Mouse (Mus musculus): Measurements from ENCODE around the gene Elf1. TPM values are rescaled to one million over a fixed set of nuclear protein-coding genes. Genes with fewer than 3 reads are reported as not detected.

Gene Elf1
- polyA plus RNA-seq, 1 experiment from 2014 or later: 10.3 TPM

DNA sequence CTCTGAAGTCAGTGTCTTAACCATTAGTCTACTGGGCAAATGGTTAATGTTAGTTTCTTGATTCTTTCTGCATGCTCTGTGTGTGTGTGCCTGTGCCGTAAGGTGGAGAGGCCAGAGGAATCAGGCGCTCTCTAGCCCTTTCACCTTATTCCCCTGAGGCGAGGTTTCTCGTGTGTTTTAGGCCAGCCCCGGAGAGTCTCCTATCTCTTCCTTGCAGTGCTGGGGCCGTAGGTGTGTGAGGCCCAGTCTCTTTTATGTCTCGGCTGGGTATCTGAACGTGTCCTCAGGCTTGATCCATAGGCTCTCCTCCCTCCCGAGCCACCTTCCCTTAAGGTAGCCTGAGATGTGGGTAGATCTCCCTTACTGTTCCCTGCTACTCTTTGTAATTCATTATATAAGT, 25.2 kb downstream of the Elf1 start:
- WGBS: 66% methylated on average over 9 of the region's 9 CpGs
- Histone ChIP-seq H3K4me3 (ENCODE audit: low read length) (no peak overlapping the region), H3K27me3 (ENCODE audit: insufficient read depth, low read length) (no peaks in the 10 kb centered on the region), H3K9ac (replicated peaks; ENCODE audit: low read length) (no peak overlapping the region), H3K36me3 (ENCODE audit: insufficient read depth, low read length) (0 out of 2 replicates have a peak, but pooled peaks cover 2% of the 10 kb centered on the region), H3K4me2 (replicated peaks; ENCODE audit: low read depth, low read length) (no peak overlapping the region), H3K9me3 (ENCODE audit: low read length) (no peaks in the 10 kb centered on the region), H3K27ac (ENCODE audit: low read length) (no peak overlapping the region), H3K4me1 (ENCODE audit: insufficient read depth, low read length) (peaks cover 6% of the 10 kb centered on the region; the same call in 1 of the 2 replicates)
- no peak for ATAC-seq (ENCODE audit: low FRiP score, low TSS enrichment)

DNA sequence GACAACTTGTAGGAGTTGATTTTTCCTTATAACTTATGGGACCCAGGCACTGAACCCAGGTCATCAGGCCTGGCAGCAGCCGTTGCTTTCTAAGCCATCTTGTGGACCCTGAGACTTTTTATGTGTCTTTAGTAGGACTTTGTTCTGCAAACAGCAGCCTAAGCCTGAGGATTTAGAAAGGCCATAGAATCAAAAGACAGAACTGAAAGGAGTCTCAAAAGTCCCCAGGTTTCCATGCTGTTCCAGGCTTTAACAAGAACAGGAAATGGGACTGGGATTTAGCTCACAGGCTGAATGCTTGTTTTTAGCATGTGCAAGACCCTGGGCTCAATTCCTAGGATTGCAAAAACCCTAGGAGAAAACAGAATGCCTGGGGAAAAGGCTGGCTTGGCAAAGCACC, 26.9 kb downstream of the Elf1 start:
- Histone ChIP-seq H3K4me3 (ENCODE audit: low read length) (no peak overlapping the region), H3K9ac (replicated peaks; ENCODE audit: low read length) (no peak overlapping the region), H3K4me2 (replicated peaks; ENCODE audit: low read depth, low read length) (no peak overlapping the region), H3K27me3 (ENCODE audit: insufficient read depth, low read length) (no peaks in the 10 kb centered on the region), H3K4me1 (ENCODE audit: insufficient read depth, low read length) (peaks cover 6% of the 10 kb centered on the region; the same call in 1 of the 2 replicates), H3K9me3 (ENCODE audit: low read length) (no peaks in the 10 kb centered on the region), H3K36me3 (ENCODE audit: insufficient read depth, low read length) (no peaks in the 10 kb centered on the region), H3K27ac (ENCODE audit: low read length) (peak overlapping the region; percentile 18; the same call in 1 of the 2 replicates)
- 77% methylated on average over 1 of the region's 1 CpGs for WGBS
- ATAC-seq (ENCODE audit: low FRiP score, low TSS enrichment): no peak

DNA sequence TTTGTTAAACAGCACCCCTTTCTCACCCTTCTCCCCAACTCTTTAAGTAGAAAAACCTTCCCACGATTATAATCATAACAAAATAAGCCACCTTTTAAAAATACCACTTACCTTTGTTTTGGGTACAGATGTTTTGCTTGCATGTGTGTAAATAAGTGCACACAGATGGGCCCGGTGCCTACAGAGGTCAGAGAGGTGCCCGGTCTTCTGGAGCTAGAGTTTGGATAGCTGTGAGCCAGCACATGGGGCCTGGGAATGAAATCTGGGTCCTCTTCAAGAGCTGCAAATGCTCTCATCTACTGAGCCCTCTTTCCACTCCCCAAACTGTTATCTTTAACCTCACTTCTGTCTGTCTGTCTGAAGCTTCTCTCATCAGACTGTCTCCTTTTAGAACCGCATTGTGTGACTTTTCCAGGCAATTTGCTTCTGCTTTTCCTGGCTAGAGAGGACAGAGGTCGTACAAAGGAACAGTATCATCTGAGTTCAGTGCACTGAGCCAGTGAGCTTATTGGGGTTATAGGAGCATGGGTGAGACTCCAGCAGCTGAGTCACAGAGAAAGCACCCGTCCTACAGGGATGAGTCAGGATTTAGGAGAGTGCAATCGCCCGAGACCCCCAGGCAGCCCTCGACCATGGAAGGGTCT, 27.8 kb downstream of the Elf1 start:
- Histone ChIP-seq H3K9me3 (ENCODE audit: low read length) (no peaks in the 10 kb centered on the region), H3K4me1 (ENCODE audit: insufficient read depth, low read length) (peaks cover 6% of the 10 kb centered on the region; the same call in 1 of the 2 replicates), H3K4me2 (replicated peaks; ENCODE audit: low read depth, low read length) (no peak overlapping the region), H3K27me3 (ENCODE audit: insufficient read depth, low read length) (no peaks in the 10 kb centered on the region), H3K27ac (ENCODE audit: low read length) (no peak overlapping the region), H3K36me3 (ENCODE audit: insufficient read depth, low read length) (no peaks in the 10 kb centered on the region), H3K4me3 (ENCODE audit: low read length) (no peak overlapping the region), H3K9ac (replicated peaks; ENCODE audit: low read length) (no peak overlapping the region)
- no peak for ATAC-seq (ENCODE audit: low FRiP score, low TSS enrichment)
- 66% methylated on average over 9 of the region's 9 CpGs for WGBS

DNA sequence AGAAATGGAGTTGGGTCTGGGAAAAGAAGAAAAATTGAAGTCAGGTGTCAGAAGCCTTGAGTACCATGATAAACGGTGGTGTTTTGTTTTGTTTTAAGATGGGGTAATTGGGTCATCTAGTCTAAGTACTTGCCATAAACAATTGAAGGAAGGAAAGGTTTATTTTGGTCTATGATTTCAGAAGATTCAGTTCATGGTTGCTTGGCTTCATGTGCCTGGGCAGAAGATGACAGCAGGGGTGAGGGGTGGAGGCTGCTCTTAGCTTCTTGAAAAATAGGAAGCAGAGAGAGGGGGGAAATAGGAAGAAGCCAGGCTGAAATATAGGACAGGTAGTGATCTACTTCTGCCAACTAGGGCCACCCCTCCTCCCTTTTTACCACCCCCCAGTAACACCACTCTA, 30.5 kb downstream of the Elf1 start:
- H3K9me3 ChIP-seq (ENCODE audit: low read length): no peaks in the 10 kb centered on the region
- H3K27me3 ChIP-seq (ENCODE audit: insufficient read depth, low read length): no peaks in the 10 kb centered on the region
- no peak for ATAC-seq (ENCODE audit: low FRiP score, low TSS enrichment)
- peaks cover 6% of the 10 kb centered on the region; the same call in 1 of the 2 replicates for H3K4me1 ChIP-seq (ENCODE audit: insufficient read depth, low read length)
- WGBS: 64% methylated on average over 1 of the region's 1 CpGs
- no peak overlapping the region for H3K4me2 ChIP-seq (replicated peaks; ENCODE audit: low read depth, low read length)
- no peak overlapping the region for H3K4me3 ChIP-seq (ENCODE audit: low read length)
- no peak overlapping the region for H3K9ac ChIP-seq (replicated peaks; ENCODE audit: low read length)
- H3K36me3 ChIP-seq (ENCODE audit: insufficient read depth, low read length): no peaks in the 10 kb centered on the region
- H3K27ac ChIP-seq (ENCODE audit: low read length): peak overlapping the region; percentile 9; the same call in 1 of the 2 replicates

DNA sequence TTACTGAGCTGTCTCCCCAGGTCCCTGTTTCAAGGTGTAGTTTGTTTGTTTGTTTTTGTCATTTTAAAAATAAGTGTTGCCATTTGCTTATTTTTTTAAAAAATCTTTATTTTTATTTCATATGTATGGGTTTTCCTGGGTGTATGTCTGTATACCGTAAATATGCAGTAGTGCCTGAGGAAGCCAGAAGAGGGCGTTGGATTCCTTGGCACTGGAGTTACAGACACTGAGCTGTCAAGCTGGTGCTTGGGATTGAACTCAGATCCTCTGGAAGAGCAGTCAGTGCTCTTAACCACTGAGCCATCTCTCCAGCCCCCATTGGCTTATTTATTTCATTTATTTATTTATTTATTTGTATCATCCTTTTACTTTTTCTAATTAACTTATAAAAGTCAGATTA, 33.0 kb downstream of the Elf1 start:
- no peaks in the 10 kb centered on the region for H3K27me3 ChIP-seq (ENCODE audit: insufficient read depth, low read length)
- H3K36me3 ChIP-seq (ENCODE audit: insufficient read depth, low read length): no peaks in the 10 kb centered on the region
- no peaks in the 10 kb centered on the region for H3K9me3 ChIP-seq (ENCODE audit: low read length)
- H3K27ac ChIP-seq (ENCODE audit: low read length): no peak overlapping the region
- H3K9ac ChIP-seq (replicated peaks; ENCODE audit: low read length): no peak overlapping the region
- H3K4me1 ChIP-seq (ENCODE audit: insufficient read depth, low read length): no peaks in the 10 kb centered on the region; the same call in 1 of the 2 replicates
- 77% methylated on average over 2 of the region's 2 CpGs for WGBS
- no peak overlapping the region for H3K4me3 ChIP-seq (ENCODE audit: low read length)
- no peak for ATAC-seq (ENCODE audit: low FRiP score, low TSS enrichment)
- no peak overlapping the region for H3K4me2 ChIP-seq (replicated peaks; ENCODE audit: low read depth, low read length)

DNA sequence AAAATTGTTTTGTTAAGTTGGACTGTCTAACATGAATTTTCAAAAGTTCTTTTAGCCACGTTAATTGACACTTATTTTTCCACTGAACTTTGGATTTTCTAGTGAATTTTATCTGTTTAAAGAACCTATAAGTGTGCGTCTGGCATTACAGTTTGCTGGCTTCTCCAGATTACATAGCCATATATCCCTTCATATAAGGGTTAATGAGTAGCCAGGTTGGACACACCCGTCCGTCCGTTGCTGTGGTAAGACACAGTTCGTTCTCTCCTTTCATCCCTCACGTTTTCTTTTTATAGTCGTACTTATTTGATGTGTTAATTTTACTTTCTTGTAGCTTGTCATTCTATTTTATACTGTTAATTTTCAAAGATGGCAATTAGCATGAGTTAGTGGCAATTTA, 34.1 kb downstream of the Elf1 start:
- Histone ChIP-seq H3K4me3 (ENCODE audit: low read length) (peak overlapping the region; percentile 35), H3K4me2 (replicated peaks; ENCODE audit: low read depth, low read length) (no peak overlapping the region), H3K27me3 (ENCODE audit: insufficient read depth, low read length) (no peaks in the 10 kb centered on the region), H3K4me1 (ENCODE audit: insufficient read depth, low read length) (no peaks in the 10 kb centered on the region; the same call in 1 of the 2 replicates), H3K9me3 (ENCODE audit: low read length) (no peaks in the 10 kb centered on the region), H3K27ac (ENCODE audit: low read length) (no peak overlapping the region), H3K36me3 (ENCODE audit: insufficient read depth, low read length) (no peaks in the 10 kb centered on the region), H3K9ac (replicated peaks; ENCODE audit: low read length) (no peak overlapping the region)
- 65% methylated on average over 8 of the region's 8 CpGs for WGBS
- ATAC-seq (ENCODE audit: low FRiP score, low TSS enrichment): peak; percentile 66; the same call in 1 of the 2 replicates

DNA sequence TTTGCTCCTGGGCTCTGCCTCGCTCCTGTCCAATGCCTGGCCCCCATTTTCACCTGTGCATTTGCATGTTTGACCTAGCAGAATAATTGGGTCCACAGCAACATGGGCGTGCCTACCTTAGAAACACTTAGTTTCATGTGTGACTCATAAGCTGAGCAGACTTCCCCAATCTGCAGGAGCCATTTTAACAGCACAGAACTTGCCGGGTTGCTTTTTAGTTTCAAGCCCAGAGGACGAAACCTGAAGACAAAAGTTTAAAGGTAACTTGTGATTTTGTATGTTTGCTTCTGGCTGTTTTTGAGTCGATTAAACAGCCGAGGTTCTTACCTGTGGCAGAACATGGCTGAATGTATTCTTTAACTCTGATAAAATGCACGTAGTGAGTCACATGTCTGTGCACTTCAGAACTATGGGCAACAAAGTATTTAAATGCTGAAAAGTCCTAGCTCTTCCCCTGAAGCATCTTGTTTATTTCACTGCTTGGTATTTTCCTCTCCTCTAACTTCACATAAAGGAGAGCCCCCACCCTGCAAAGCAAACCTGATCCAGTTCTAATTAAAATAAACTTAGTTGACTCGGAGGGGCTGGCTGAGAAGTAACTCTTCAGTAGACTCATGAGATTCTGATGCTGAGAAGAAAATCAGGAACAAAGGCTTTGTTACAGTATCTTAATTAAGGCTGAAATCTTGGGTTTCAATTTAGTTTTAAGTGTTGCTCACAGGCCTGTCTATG, 34.7 kb downstream of the Elf1 start:
- H3K9ac ChIP-seq (replicated peaks; ENCODE audit: low read length): peak overlapping the region; percentile 50

DNA sequence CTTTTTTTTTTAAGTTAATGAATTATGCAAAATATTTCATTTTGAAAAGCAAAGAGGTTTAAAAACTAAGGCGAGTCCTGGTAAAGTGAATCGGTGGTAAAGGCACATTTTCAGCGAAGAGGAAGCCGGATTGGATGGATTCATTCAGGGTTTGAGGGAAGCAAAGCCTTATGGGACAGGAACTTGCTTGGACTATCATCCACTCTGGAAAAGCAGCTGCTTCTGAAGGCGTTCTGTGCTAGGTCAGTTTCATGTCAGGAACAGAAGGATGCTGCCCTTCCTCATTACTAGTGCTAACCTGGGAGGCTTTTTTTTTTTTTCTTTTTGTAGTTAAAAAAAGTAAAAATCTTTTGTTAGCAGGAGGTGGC, 35.2 kb downstream of the Elf1 start:
- Histone ChIP-seq H3K4me2 (replicated peaks; ENCODE audit: low read depth, low read length) (peak overlapping the region; percentile 45), H3K27ac (ENCODE audit: low read length) (peak overlapping the region; percentile 76; the same call in 1 of the 2 replicates), H3K4me3 (ENCODE audit: low read length) (peak overlapping the region; percentile 35; the same call in 1 of the 2 replicates), H3K36me3 (ENCODE audit: insufficient read depth, low read length) (no peaks in the 10 kb centered on the region), H3K9me3 (ENCODE audit: low read length) (no peaks in the 10 kb centered on the region), H3K4me1 (ENCODE audit: insufficient read depth, low read length) (no peaks in the 10 kb centered on the region; the same call in 1 of the 2 replicates), H3K9ac (replicated peaks; ENCODE audit: low read length) (no peak overlapping the region), H3K27me3 (ENCODE audit: insufficient read depth, low read length) (no peaks in the 10 kb centered on the region)
- ATAC-seq (ENCODE audit: low FRiP score, low TSS enrichment): no peak
- 74% methylated on average over 5 of the region's 5 CpGs for WGBS

More for the DNA sequence above, 34.7 kb downstream of the Elf1 start:
- no peaks in the 10 kb centered on the region for H3K27me3 ChIP-seq (ENCODE audit: insufficient read depth, low read length)
- H3K4me3 ChIP-seq (ENCODE audit: low read length): peak overlapping the region; percentile 35
- WGBS: 64% methylated on average over 8 of the region's 8 CpGs
- no peaks in the 10 kb centered on the region for H3K36me3 ChIP-seq (ENCODE audit: insufficient read depth, low read length)
- peak overlapping the region; percentile 76 for H3K27ac ChIP-seq (ENCODE audit: low read length)
- no peaks in the 10 kb centered on the region for H3K9me3 ChIP-seq (ENCODE audit: low read length)
- H3K4me1 ChIP-seq (ENCODE audit: insufficient read depth, low read length): no peaks in the 10 kb centered on the region; the same call in 1 of the 2 replicates
- peak; percentile 75 for ATAC-seq (ENCODE audit: low FRiP score, low TSS enrichment)
- peak overlapping the region; percentile 45 for H3K4me2 ChIP-seq (replicated peaks; ENCODE audit: low read depth, low read length)

DNA sequence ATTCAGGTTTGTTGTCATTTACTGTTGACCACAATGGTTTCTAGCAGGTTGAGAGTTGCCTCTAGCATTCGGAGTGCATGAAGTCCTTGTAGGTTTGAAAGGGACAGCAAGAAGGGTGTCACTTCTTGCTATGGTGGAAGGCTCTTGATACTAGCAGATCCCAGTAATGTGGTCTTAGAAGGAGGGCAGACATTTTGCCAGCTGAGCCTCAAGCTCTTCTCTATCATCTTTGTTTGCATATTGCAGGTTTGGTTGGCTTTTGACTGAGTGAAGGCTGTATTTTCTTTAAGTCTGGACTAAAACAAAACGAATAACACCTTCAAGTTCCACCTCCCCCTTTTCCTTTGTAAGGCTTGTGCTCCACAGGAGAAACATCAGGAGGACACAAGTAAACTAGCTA, 35.8 kb downstream of the Elf1 start:
- 0 out of 2 replicates have a peak overlapping the region, but pooled peaks have one; percentile 0 for H3K4me2 ChIP-seq (replicated peaks; ENCODE audit: low read depth, low read length)
- 75% methylated on average over 2 of the region's 2 CpGs for WGBS
- no peak overlapping the region for H3K9ac ChIP-seq (replicated peaks; ENCODE audit: low read length)
- no peak overlapping the region for H3K27ac ChIP-seq (ENCODE audit: low read length)
- ATAC-seq (ENCODE audit: low FRiP score, low TSS enrichment): no peak
- no peak overlapping the region for H3K4me3 ChIP-seq (ENCODE audit: low read length)
- no peaks in the 10 kb centered on the region for H3K9me3 ChIP-seq (ENCODE audit: low read length)
- H3K27me3 ChIP-seq (ENCODE audit: insufficient read depth, low read length): no peaks in the 10 kb centered on the region
- no peaks in the 10 kb centered on the region for H3K36me3 ChIP-seq (ENCODE audit: insufficient read depth, low read length)
- no peaks in the 10 kb centered on the region; the same call in 1 of the 2 replicates for H3K4me1 ChIP-seq (ENCODE audit: insufficient read depth, low read length)

Measured in kidney, embryonic 16.5 days (tissue).